Mouse (Mus musculus) adipocyte (in vitro differentiated cells): ENCODE results near the gene Shisa5.

Experiments used
- DNase-seq: peaks from one replicate; pipeline ENCODE4 v3.0.0-alpha.2; 2016; ENCODE audit warnings: low spot score

Shisa5 gene

GRCm38 (mm10) chr9:109093786-109094552 lies 55.6 kb downstream of the Shisa5 start:
- DNase-seq: no peak

GRCm38 (mm10) chr9:109094553-109095136 lies 56.3 kb downstream of the Shisa5 start:
- DNase-seq: no peak

- DNase-seq: no peak
Measured at GRCm38 (mm10) chr9:109095137-109095982, 57.0 kb downstream of the Shisa5 start, which contains the start of gene Plxnb1. TSS of gene Plxnb1 (plus strand) at chr9:109095389.

DNA sequence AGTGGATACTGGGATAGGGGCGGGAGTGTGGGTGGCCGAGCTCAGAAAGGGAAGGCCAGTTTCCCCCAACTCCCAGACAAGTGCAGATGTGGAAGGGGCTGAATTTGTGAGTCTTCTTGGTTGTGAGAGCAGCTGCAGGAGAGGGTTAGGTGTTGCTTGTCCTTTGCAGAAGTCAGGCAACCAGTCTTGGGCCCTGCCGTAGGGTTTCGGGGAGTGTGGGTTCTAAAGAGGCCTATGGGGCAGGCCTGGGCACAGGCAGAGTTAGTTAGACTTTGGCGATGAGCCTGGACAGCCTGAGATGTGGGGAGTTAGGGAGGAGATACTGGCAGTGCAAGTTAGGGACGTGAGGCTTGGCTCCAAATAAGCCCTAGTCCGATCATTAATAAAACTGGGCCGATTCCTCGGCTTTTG lies 57.9 kb downstream of the Shisa5 start:
- no peak for DNase-seq

GRCm38 (mm10) chr9:109096856-109097255 lies 58.5 kb downstream of the Shisa5 start:
- no peak for DNase-seq

- no peak for DNase-seq
Measured at GRCm38 (mm10) chr9:109097291-109097690, 58.9 kb downstream of the Shisa5 start.

DNA sequence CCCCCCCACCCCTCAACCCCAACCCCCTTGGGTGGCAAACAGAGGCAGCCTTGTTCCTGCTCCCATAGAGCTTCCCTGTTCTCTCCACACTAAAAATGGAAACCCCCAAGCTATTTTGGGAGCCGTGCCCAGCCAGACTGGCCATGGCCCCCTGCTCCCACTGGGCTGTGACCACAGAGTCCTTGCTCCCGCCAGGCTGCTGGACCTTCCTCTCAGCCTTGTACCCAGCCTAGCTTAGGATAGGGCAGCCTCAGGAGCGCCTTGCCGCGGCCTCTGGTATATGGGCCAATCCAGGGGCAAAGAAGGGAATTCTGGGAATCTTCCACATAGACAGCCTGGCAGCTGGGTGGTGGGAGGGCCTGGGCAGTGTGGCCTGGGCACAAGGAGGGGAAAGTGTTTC lies 59.5 kb downstream of the Shisa5 start:
- DNase-seq: no peak

- DNase-seq: no peak
Measured at GRCm38 (mm10) chr9:109098366-109098765, 60.0 kb downstream of the Shisa5 start.

- DNase-seq: no peak
Measured at GRCm38 (mm10) chr9:109098969-109099368, 60.6 kb downstream of the Shisa5 start.

GRCm38 (mm10) chr9:109100307-109100928 lies 62.1 kb downstream of the Shisa5 start:
- DNase-seq: no peak

GRCm38 (mm10) chr9:109101933-109102445 lies 63.6 kb downstream of the Shisa5 start:
- no peak for DNase-seq

- DNase-seq: no peak
Measured at GRCm38 (mm10) chr9:109102541-109102940, 64.2 kb downstream of the Shisa5 start.

GRCm38 (mm10) chr9:109103250-109103649 lies 64.9 kb downstream of the Shisa5 start:
- DNase-seq: no peak

DNA sequence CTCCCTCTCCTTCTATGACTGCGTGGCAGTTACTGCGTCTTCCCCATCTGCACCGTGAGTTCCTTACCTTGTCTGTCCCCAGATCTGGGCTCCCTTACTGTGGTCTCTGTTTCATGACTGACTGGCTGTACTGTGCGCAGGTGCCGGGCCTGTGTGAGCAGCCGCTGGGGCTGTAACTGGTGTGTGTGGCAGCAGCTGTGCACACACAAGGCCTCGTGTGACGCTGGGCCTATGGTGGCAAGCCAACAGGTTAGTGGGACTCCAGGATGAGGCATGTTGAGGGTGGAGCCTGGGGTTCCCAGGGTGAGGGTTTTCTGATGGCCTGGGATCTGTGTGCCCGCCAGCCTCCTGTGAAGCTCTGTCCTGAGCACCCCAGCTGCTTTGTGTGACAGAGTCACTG lies 65.7 kb downstream of the Shisa5 start:
- no peak for DNase-seq

DNA sequence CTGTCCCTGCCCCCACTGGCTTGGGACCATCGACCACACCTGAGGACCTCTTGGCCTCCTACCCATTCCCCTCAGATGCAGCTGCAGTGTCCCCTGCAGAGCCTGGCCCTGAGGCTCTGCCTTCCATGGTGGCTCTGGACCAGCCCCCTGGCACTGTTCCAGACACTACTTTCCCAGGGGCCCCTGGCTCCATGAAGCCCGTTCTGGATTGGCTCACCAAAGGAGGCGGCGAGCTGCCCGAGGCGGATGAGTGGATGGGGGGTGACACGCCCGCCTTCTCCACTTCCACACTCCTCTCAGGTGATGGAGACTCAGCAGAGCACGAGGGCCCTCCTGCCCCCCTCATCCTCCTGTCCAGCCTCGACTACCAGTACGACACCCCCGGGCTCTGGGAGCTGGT lies 66.6 kb downstream of the Shisa5 start:
- DNase-seq: no peak

DNA sequence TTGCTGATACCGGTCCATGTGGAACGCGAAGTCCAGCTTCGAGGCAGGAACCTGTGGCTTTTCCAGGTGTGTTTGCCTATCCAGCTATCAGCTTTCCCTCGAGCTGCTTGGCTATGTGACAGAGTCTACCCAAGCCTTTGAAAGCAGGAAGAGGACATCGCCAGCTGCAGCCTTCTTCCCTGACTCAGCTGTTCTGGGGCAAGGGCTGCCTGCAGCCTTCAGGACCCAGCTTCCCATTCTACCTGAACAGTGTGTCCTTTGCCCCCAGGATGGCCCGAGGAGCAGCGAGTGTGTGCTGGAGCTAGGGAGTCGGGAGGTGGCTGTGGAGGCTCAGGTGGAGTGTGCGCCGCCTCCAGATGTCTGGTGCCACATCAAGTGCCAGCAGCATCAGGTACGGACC lies 67.3 kb downstream of the Shisa5 start:
- DNase-seq: no peak

GRCm38 (mm10) chr9:109107341-109107740 lies 69.0 kb downstream of the Shisa5 start:
- DNase-seq: no peak
